Mouse (Mus musculus) embryo, embryonic 11 days (tissue): ENCODE results near the gene Fam186a.
A peak's percentile ranks its signal among the peaks of the same experiment; 100 is the strongest.
"Not testable (repeated sequence)": the region's sequence is repeated elsewhere in the genome, so short reads cannot be mapped to it uniquely, and the experiment has no call there.

Experiments used
- DNase-seq: peaks from one replicate; pipeline ENCODE4 v3.0.0-alpha.2; 2015

Fam186a gene

DNA sequence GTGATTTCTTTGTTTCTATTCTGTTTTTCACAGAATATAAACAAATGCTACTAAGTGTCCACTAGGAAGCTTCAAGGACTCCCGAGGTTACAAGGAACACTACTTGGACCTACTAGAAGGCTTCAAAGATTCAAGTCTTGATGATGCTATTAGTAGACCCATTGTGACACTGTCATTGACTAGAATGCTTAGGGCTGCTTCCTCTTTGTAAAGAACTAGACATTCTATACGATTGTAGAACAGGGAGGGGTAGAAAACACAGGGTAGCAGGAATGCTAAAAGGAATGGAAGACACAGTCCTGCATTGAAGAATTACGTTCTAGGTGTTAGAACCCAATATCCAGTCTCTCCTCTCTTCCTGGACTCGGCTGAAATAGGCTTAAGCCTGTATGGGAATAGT, at the start of gene Fam186a:
Gene Fam186a (minus strand): TSS at position 101 of the 400 bp plus-strand sequence.
- DNase-seq: no peak

DNA sequence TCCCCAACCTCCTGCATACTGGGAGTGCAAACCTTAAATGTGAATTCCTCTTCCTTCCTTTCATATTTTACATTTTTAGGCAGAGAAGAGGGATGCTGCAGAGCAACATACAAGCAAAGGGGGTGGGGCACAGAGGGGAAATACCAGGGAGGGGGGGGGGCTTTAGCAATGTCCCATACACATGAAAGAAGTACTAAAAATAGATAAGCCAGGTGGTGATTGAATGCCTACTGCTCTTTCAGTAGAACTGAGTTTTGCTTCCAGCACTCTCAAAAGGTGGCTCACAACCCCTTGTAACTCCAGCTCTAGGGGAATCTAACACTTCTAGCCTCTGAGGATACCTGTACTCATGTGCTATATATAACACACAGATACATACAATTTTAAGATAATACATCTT, 39.3 kb upstream of the Fam186a start:
- no peak for DNase-seq

- DNase-seq: no peak
Observed at GRCm38 (mm10) chr15:100004677-100005273, 37.9 kb upstream of the Fam186a start.

GRCm38 (mm10) chr15:99999390-99999789, 32.5 kb upstream of the Fam186a start:
- DNase-seq: no peak

GRCm38 (mm10) chr15:99997114-99997804, 30.4 kb upstream of the Fam186a start:
- DNase-seq: no peak

GRCm38 (mm10) chr15:99993100-99993499, 26.2 kb upstream of the Fam186a start:
- no peak for DNase-seq

DNA sequence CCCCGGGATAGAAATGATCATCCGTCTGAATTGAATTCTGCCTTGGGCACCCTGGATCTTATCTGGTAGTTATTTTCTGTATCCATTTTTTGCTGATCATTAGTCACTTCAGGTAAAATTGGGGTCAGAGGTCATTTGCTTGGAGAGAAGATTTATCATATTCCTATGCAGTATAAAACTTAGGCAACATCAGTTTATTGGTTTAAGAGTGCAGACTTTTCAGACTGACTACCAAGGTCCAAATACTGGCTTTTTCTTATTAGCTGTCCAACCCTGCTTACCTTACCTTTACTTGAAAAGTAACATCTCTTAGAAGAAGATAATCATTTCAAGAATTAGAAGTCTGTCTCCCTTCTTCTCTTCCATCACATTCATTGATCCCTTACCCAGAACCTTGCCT, 12.9 kb upstream of the Fam186a start:
- no peak for DNase-seq

GRCm38 (mm10) chr15:99979266-99979665, 12.4 kb upstream of the Fam186a start:
- no peak for DNase-seq

GRCm38 (mm10) chr15:99976121-99976520, 9.3 kb upstream of the Fam186a start:
- not testable (repeated sequence) for DNase-seq

DNA sequence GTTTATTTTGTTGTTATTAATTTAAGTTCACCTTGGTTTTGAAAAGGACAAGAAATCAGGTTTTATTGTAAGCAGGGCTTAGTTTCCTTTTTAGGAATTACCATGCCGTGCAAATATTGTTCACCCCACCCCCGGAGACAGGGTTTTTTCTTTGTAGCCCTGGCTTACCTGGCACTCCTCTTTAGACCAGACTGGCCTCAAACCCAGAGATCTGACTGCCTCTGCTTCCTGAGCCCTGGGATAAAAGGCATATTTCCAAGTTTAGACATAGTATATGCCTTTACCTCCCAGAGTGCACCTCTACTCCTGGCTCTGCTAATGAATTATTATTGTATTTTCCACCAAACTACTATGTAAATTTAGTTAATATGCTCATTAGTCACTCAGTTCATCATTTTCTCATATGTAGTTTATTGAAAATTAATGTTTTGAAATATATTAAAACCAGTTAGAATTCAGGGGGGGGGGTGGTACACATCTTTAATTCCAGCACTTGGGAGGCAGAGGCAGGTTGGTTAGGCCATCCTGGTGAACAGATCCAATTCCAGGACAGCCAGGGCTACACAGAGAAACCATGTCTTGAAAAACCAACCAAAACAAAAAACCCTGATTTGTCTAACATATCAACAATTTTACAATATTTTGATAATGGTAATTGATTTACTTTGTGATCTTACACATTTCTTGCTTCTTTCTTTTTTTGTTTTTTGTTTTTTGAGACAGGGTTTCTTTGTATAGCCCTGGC, 7.8 kb upstream of the Fam186a start:
- no peak for DNase-seq

DNA sequence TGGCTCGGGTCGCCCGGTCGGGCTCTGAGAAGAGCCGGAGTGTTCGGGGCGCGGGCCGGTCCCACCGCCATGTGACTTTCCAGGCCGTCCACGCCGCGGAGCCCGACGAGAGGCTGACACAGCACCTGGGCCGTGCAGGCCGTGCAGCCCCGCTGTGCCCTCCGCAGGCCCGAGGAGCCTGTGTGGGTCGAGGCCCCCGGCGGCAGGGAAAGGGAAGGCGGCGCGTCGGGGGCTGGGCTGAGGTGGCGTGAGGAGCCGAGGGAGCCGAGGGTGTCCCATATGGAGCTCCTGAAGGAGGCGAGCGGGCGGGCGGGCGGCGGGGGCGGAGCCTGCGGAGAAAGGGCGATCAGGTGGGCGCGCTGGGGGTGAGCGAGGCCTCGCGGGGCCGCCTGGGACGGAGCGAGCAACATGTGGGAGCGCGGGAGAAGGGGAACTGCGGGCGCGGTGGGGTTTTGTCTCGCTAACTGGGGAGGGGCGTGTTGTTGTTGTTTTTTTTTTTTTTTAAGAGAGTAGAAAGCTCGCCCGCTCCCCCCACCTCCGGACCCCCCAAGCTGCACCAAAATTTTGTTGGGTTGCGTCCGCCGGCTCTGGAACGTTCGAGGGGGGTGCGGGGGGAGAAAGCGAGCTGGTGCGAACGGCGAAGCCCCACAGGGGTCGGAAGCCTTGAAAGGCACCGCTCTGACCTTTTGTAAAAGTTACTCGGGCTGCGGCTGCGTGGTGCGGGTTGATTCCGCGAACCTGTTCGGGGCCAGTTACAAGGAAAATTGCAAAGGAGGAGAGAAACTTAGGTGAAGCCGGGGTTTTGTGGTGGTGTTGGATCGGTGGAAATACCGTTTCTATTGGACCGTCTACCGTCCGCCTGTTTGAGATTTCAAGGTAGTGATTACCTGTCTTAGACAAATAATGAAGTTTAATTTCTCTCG, 6.4 kb upstream of the Fam186a start:
- peak; percentile 89 for DNase-seq

DNA sequence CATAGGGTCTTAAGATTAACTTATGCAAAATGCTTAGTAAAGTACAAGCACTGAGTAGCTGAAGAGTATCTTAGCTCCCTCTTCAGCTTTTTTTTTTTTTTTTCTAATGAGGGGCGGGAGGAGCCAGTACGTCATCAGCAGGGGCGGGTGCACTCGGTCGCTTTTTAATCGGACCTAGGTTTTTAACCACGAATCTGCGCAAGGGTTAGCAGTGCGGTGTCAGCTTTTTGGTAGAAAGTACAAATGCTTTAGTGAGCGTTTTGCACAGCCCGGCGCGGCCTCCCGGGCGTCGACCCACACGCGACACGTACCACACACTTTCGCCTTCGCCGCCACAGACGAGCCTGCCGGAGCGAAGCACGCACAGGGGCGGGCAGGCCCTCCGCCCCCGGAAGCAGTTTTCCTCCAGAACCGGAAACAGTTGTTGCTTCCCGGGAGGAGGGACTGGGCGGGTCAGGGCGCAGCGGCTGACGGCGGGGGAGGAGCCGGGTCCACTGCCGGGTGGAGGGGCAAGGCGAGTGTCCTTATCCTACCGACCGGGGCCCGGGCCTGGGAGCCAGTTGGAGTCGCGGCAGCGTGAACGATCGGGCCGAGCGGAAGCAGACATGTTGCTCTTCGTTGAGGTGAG, 5.6 kb upstream of the Fam186a start:
- peak; percentile 97 for DNase-seq

GRCm38 (mm10) chr15:99970606-99971005, 3.7 kb upstream of the Fam186a start:
- no peak for DNase-seq

GRCm38 (mm10) chr15:99969765-99970164, 2.9 kb upstream of the Fam186a start, which contains the start of gene Larp4:
TSS of gene Larp4 (plus strand) at chr15:99970065.
- not testable (repeated sequence) for DNase-seq

DNA sequence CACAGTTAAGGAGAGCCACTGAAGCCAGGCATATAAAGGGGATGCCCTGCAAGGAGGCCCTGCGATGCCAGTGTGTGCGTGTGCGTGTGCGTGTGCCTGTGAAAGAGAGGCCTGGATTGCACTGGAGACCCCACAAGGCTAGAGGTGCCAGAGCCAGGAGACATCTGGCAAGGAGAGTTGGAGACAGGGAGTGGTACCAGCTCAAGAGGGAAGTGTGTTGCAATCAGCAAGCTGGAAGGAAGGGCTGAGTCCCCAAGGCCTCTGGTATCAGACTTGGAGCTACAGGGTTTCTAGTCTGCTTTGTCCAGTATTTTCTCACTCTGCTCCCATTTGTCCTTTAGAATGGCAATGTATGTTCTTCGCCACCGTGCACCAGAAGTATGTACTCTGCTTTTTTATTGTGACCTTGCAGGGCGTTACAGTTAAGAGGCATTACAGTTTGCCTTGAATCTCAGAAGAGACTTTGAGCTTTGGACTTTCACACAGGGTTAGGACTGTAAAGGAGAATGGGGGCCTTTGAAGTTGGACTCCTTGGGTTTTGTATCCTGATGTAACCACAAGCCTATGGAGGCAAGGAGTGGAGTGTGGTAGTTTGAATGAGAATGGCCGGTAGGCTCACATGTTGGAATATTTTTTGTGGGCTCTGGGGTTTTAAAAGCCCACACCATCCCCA, 1.6 kb downstream of the Fam186a start:
- no peak for DNase-seq

- no peak for DNase-seq
Observed at GRCm38 (mm10) chr15:99955324-99955723, 11.5 kb downstream of the Fam186a start.

- no peak for DNase-seq
Observed at GRCm38 (mm10) chr15:99940970-99941630, 25.8 kb downstream of the Fam186a start.

DNA sequence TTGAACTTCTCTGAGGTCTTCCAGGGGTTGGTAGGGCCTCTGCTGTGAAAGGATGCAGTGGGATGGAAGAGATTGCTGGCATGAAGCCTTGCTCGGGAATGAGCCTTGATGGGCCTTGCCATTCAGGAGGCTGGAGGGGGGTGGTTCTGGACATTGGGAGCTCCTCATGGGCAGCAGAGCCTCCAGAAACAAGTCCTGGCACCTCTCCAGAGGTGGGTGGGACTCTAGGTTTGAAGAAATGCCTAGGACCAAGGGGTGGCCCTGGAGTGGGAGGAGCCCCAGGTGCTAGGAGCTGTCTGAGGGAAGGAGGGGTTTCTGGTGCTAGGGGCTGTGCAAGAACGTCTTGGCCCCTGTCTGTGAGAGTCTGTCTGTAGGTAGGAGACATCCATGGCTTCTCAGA, 26.4 kb downstream of the Fam186a start:
- no peak for DNase-seq

DNA sequence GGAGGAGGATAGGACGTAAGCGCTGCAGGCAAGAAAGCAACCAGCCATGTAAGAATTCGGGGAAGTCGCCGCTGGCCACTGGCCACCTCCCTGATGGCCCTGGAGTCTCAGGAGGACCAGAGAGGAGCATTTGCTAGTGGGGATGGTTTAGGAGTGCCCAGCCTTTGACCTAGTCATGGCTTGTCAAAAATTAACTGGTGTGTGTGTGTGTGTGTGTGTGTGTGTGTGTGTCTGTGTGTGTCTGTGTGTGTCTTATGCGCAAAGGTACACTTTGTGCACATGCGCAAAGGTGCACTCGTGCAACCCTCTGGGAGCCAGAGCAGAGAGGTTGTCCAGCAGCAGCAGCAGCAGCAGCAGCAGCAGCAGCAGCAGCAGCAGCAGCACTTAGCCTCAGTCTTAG, 29.0 kb downstream of the Fam186a start:
- DNase-seq: no peak

DNA sequence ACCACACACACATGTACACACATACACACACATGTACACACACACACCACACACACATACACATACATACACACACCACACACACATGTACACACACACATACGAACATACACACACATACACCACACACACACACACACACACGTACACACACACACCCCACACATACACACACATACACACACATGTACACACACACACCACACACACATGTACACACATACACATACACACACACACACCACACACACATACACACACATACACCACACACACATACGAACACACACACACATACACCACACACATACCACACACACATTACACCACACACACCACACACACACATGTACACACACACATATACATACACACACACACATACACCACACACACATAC, 30.2 kb downstream of the Fam186a start:
- no peak for DNase-seq

GRCm38 (mm10) chr15:99934501-99934900, 32.4 kb downstream of the Fam186a start:
- DNase-seq: no peak
